Mouse (Mus musculus): ENCODE measurements around the gene Srxn1. TPM values are rescaled to one million over a fixed set of nuclear protein-coding genes. Genes with fewer than 3 reads are reported as not detected.

The Srxn1 gene
- total RNA-seq, 2 experiments from 2014 or later: 85.6 to 96.7 TPM

DNA sequence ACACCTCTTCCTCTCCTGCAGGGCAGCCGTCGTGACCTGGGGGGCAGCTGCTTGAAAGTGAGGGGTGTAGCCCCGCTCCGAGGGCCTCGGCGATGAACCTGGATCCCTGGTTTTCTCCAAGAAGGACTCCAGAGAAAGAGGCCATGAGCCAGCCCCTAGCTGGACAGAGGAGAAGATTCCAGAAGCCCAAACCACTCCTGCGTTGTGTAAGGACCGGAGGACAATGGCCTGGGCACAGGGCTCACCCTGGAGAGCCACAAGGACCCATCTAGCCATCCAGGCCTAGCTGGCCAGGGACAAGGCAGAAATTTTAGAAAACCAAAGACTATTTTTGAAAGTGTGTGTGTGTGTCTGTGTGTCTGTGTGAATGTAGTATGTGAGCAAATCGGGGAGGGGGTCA is 43.4 kb downstream of the Srxn1 start:
- no peak for DNase-seq (ENCODE audit: low spot score in 2 of 2)

DNA sequence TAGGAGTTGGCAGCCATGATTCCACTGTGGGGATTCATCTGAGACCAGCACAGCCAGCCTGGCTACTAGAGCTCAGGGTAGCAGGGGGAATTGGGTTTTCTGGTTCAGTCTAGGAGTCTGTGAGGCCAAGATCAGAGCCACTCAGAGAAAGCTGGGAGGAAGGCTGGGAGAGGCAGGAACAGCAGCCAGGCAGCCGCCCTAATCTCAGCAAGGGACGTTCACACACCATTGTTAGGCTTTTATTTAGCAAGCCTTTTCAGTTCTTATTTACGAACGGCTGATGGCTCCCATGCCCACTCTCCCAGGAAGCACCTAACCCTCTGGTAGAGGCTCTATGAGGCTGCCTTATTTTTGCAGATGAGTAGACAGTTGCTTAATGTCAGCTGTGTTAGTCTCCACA is 44.6 kb downstream of the Srxn1 start:
- no peak for DNase-seq (ENCODE audit: low spot score in 2 of 2)
- intact Hi-C loops (cut with DNase I): no loop called here

More for the DNA sequence above, 43.4 kb downstream of the Srxn1 start:
- intact Hi-C loops (cut with DNase I): no loop called here

DNA sequence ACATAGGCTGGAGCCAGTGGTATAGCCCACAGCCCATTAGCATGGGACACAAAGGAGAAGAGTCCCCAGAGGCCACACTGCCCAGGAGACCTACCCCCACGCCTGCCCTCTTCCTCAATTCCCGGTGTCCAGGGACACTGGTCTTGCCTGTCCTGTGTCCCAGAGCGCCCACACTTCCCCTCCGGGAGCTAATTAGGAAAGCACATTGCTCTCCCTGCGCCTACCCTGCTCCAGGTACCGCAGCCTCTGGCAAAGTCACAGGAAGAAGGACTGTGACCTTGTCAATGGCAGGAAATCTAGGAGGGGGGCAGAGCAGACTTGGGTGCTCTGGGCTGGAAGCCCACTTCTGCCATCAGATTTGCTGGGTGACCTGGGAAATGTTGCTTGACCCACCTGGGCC is 45.1 kb downstream of the Srxn1 start:
- intact Hi-C loops (cut with DNase I): no loop called here
- DNase-seq (ENCODE audit: low spot score in 2 of 2): no peak

DNA sequence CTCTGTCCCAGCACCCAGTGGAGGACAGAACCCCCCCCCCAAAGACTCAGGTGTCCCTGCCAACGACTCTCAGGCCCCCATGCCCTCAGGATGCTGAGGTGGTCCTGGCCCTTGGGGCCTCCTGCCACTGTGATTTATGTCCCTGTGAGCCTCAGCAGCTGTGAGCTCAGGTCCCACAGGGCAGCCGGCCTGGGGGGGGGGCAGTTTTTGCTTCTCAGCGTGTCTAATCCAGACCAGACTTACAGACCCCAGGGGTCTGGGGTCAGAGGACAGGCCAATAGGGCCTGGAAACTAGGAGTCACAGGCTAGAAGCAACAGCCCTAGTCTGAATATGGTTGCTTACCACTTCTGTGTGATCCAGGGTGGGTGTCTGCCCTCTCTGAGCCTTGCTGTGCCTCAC is 48.0 kb downstream of the Srxn1 start:
- intact Hi-C loops (cut with DNase I): no loop called here
- no peak for DNase-seq (ENCODE audit: low spot score in 2 of 2)

DNA sequence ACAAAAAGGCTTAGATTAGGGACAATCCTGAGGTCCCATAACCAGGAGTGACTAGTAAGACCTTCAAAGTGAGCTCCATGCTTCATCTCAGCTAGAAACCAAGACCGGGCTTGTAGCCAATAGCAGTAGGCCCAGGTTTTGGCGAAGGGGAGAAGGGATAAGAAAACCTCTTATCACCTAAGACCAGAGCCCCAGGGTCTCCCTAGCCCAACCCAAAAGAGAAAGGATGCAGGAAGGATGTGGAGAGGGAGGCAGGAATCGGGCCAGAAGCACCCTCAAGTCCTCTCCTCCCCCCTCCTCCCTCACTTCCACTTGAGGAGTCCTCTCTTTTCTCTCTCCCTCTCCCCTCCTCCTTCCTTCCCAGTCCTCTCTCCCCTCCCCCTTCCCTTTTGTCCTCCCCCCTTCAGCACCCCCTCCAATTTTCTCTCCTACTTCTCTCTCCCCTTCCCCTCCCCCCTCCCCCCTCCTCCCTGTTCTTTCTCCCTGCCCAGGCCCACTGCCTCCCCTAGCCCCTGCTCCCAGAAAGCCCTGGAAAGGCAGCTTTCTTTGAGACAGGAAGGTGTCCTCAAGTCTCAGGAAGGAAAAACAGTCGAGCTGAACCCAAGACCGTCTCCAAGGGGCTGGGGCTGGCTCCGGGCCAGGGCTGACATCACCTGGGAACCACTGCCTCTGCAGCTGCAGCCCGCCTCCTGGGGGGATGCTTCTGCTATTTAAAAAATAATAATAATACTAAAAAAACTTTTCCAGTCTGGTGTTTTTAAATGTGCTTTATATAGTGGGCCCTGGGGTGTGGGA is 50.3 kb downstream of the Srxn1 start:
- DNase-seq (ENCODE audit: low spot score in 2 of 2): no peak
- intact Hi-C loops (cut with DNase I): no loop called here

DNA sequence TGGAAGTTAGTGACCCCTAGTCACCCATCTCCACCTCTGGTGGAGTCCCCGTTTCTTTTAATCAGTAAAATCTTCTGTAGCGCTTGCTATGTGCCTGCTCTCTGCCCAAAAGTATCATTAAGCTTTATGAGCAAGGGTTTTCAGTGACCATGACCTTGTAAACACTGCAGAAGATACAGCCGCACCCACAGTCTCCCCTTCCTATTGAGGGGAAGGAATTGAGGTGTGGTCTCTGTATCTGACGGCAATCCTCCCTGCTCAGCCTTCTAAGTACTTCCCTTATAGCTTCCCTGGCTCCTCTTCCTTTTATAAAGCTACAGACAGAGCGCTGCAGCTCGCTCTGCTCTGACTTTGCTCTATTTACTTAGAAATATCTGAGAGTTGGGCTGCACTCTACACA is 51.2 kb downstream of the Srxn1 start:
- no peak for DNase-seq (ENCODE audit: low spot score in 2 of 2)
- intact Hi-C loops (cut with DNase I): no loop called here

DNA sequence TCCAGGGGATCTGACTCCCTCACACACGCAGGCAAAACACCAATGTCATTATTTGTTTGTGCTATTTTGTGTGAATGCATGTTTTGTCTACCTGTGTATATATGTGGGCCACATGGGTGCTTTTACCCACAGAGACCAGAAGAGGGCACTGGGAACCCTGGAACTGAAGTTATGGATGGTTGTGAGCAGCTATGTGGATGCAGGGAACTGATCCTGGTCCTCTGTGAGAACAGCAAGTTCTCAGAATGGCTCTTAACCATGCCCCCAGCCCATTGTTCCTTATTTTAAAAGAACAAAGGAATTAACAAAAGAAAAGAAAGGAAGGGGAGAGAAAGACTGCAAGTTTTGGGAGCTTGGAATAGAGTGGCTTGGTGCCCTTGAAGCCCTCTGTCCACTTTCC is 54.2 kb downstream of the Srxn1 start:
- DNase-seq (ENCODE audit: low spot score in 2 of 2): no peak
- intact Hi-C loops (cut with DNase I): no loop called here

Other genes with a start within 250 kb of the Srxn1 start
- gene Angpt4, start 194.3 kb upstream of the Srxn1 start, total RNA-seq (2021): under 1 TPM; 0.14 to 0.37 TPM
- 1 to 10 TPM; 6.6 to 8.4 TPM for gene Fam110a, start 125.3 kb upstream of the Srxn1 start, total RNA-seq (2021)
- 1 to 10 TPM; 4.0 to 4.1 TPM for gene Slc52a3, start 109.0 kb upstream of the Srxn1 start, total RNA-seq (2021)
- 10 to 100 TPM; 15.2 to 18.5 TPM for gene Scrt2, start 24.0 kb upstream of the Srxn1 start, total RNA-seq (2021)
- gene Tcf15, start 38.0 kb downstream of the Srxn1 start, total RNA-seq (2021): 1 to 10 TPM in 1 of 2 experiments, under 1 TPM in 1; 0.76 to 1.1 TPM
- 100 to 1,000 TPM; 100 to 107 TPM for gene Csnk2a1, start 121.3 kb downstream of the Srxn1 start, total RNA-seq (2021)
- gene Tbc1d20, start 188.3 kb downstream of the Srxn1 start, total RNA-seq (2021): 10 to 100 TPM; 56.0 to 57.0 TPM
- gene Rbck1, start 227.1 kb downstream of the Srxn1 start, total RNA-seq (2021): 100 to 1,000 TPM; 101 to 117 TPM
- under 1 TPM; 0.66 to 0.76 TPM for gene Trib3, start 238.5 kb downstream of the Srxn1 start, total RNA-seq (2021)

Data from left cerebral cortex, postnatal 25 days (tissue).